Mouse (Mus musculus): ENCODE measurements around the gene Dpp8. TPM values are rescaled to one million over a fixed set of nuclear protein-coding genes. Genes with fewer than 3 reads are reported as not detected.
"Not testable (repeated sequence)": the region's sequence is repeated elsewhere in the genome, so short reads cannot be mapped to it uniquely, and the experiment has no call there.

Dpp8 gene
- polyA plus RNA-seq, 1 experiment from 2014 or later = 35.0 TPM

- no peaks in the 10 kb centered on the region for H3K36me3 ChIP-seq
- no peaks in the 10 kb centered on the region for H3K9me3 ChIP-seq (replicated peaks)
- no peaks in the 10 kb centered on the region for H3K27me3 ChIP-seq
- H3K4me1 ChIP-seq = peaks cover 34% of the 10 kb centered on the region
- H3K27ac ChIP-seq (replicated peaks) = no peak overlapping the region
- no peak for ATAC-seq (ENCODE audit: insufficient number of reproducible peaks, low FRiP score, low TSS enrichment, low read depth)
- WGBS = 78% methylated on average over 4 of the region's 4 CpGs
- no peak overlapping the region for H3K9ac ChIP-seq
- no peak overlapping the region for H3K4me3 ChIP-seq (replicated peaks)
- H3K4me2 ChIP-seq (replicated peaks) = no peak overlapping the region
Observed at GRCm38 (mm10) chr9:65022580-65023135, 9.6 kb upstream of the Dpp8 start.

DNA sequence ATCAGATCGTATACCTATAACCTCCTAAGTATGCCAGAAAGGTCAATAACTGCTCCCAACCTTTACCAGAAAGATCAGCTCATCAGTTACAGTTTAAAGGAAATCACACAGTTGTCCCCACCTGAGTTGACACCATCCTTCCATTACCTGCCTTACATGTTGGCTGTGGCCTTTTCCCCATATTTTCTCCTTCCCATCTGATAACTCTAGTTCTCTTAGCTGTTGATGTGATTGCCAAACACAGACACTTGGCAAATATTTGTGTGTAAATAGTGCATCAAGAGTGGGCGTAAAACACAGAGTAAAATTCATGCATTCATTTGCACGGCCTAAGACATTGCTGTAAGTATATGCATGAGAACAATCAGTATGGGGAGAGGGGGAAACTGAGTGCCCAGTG lies 8.8 kb upstream of the Dpp8 start:
- WGBS = 94% methylated on average over 3 of the region's 3 CpGs
- Histone ChIP-seq H3K9ac (no peak overlapping the region), H3K27me3 (no peaks in the 10 kb centered on the region), H3K4me3 (replicated peaks) (no peak overlapping the region), H3K27ac (replicated peaks) (no peak overlapping the region), H3K9me3 (replicated peaks) (no peaks in the 10 kb centered on the region), H3K4me1 (peaks cover 28% of the 10 kb centered on the region), H3K36me3 (no peaks in the 10 kb centered on the region), H3K4me2 (replicated peaks) (no peak overlapping the region)
- no peak for ATAC-seq (ENCODE audit: insufficient number of reproducible peaks, low FRiP score, low TSS enrichment, low read depth)

GRCm38 (mm10) chr9:65027241-65027640 lies 5.0 kb upstream of the Dpp8 start:
- Histone ChIP-seq H3K4me1 (0 out of 2 replicates have a peak, but pooled peaks cover 4% of the 10 kb centered on the region), H3K27ac (replicated peaks) (no peak overlapping the region), H3K9ac (no peak overlapping the region), H3K27me3 (no peaks in the 10 kb centered on the region), H3K36me3 (no peaks in the 10 kb centered on the region), H3K9me3 (replicated peaks) (no peaks in the 10 kb centered on the region), H3K4me3 (replicated peaks) (no peak overlapping the region), H3K4me2 (replicated peaks) (no peak overlapping the region)
- WGBS = 72% methylated on average over 7 of the region's 7 CpGs
- no peak for ATAC-seq (ENCODE audit: insufficient number of reproducible peaks, low FRiP score, low TSS enrichment, low read depth)

GRCm38 (mm10) chr9:65028313-65028712 lies 3.9 kb upstream of the Dpp8 start:
- no peak for ATAC-seq (ENCODE audit: insufficient number of reproducible peaks, low FRiP score, low TSS enrichment, low read depth)
- Histone ChIP-seq H3K27me3 (no peaks in the 10 kb centered on the region), H3K9ac (no peak overlapping the region), H3K4me1 (peaks cover 7% of the 10 kb centered on the region), H3K27ac (replicated peaks) (no peak overlapping the region), H3K4me2 (replicated peaks) (no peak overlapping the region), H3K4me3 (replicated peaks) (no peak overlapping the region), H3K36me3 (no peaks in the 10 kb centered on the region), H3K9me3 (replicated peaks) (no peaks in the 10 kb centered on the region)
- WGBS = 82% methylated on average over 5 of the region's 5 CpGs

DNA sequence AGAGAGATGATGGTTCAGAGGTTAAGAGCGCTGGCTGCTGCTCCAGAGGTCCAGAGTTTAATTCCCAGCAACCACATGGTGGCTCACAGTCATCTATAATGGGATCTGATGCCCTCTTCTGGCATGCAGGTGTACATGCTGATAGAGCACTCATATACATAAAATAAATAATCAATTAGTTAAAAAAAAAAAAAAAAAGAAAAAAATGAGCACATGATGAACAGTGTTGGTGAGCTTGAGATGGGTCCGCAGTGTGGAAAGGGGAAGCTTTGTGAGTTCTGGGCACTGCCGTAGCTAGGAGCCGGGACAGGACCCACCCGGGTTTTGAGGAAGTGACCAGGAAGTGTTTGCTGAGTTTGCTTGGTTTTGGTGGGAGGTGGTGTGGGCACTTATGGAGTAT lies 859 bp upstream of the Dpp8 start:
- H3K27me3 ChIP-seq; H3K4me2 ChIP-seq (replicated peaks); H3K4me3 ChIP-seq (replicated peaks); H3K36me3 ChIP-seq; H3K9ac ChIP-seq; H3K9me3 ChIP-seq (replicated peaks); ATAC-seq (ENCODE audit: insufficient number of reproducible peaks, low FRiP score, low TSS enrichment, low read depth); H3K27ac ChIP-seq (replicated peaks): not testable (repeated sequence)
- WGBS = 68% methylated on average over 5 of the region's 5 CpGs
- peaks cover 11% of the 10 kb centered on the region for H3K4me1 ChIP-seq

DNA sequence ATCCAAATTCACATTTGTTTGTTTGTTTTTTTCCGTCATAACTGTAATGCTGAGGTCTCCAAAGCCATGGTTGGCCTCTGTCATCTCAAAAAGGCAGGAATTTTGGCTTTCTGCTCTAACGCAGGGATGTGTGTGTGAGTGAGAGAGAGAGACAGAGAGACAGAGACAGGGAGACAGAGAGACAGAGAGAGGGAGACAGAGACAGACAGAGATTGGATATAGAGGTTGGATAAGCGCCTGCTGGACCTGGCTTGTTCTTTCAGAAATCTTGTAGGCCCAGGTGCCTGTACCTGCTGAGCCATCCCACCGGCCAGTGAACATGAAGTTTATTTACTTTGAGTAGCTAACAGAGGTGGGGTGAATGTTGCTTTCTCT lies 333 bp upstream of the Dpp8 start:
- peaks cover 11% of the 10 kb centered on the region for H3K4me1 ChIP-seq
- H3K36me3 ChIP-seq = peaks cover 4% of the 10 kb centered on the region; the same call in 1 of the 2 replicates
- WGBS = 32% methylated on average over 4 of the region's 4 CpGs
- H3K4me2 ChIP-seq (replicated peaks) = peak overlapping the region; percentile 83
- no peak for ATAC-seq (ENCODE audit: insufficient number of reproducible peaks, low FRiP score, low TSS enrichment, low read depth)
- H3K9ac ChIP-seq = no peak overlapping the region
- H3K27me3 ChIP-seq = no peaks in the 10 kb centered on the region
- H3K4me3 ChIP-seq (replicated peaks) = peak overlapping the region; percentile 97
- no peak overlapping the region for H3K27ac ChIP-seq (replicated peaks)
- no peaks in the 10 kb centered on the region for H3K9me3 ChIP-seq (replicated peaks)

GRCm38 (mm10) chr9:65036456-65036855 lies 4.2 kb downstream of the Dpp8 start:
- Histone ChIP-seq H3K9ac (no peak overlapping the region), H3K4me3 (replicated peaks) (no peak overlapping the region), H3K9me3 (replicated peaks) (no peaks in the 10 kb centered on the region), H3K27ac (replicated peaks) (no peak overlapping the region), H3K36me3 (peaks cover 39% of the 10 kb centered on the region), H3K4me1 (peaks cover 11% of the 10 kb centered on the region), H3K27me3 (no peaks in the 10 kb centered on the region), H3K4me2 (replicated peaks) (no peak overlapping the region)
- no peak for ATAC-seq (ENCODE audit: insufficient number of reproducible peaks, low FRiP score, low TSS enrichment, low read depth)
- 75% methylated on average over 1 of the region's 1 CpGs for WGBS

DNA sequence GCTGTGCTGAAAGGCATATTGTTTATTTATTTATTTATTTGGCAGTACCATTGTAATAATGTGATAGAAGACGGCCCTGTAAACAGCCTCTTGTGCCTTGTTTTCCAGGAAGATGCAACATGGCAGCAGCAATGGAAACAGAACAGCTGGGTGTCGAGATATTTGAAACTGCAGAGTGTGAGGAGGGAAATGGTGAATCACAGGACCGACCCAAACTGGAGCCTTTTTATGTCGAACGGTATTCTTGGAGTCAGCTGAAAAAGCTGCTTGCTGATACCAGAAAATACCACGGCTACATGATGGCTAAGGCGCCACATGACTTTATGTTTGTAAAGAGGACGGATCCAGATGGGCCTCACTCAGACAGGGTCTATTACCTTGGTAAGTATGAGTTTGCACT lies 4.6 kb downstream of the Dpp8 start:
- Histone ChIP-seq H3K4me1 (peaks cover 10% of the 10 kb centered on the region), H3K4me2 (replicated peaks) (no peak overlapping the region), H3K36me3 (peaks cover 42% of the 10 kb centered on the region), H3K9me3 (replicated peaks) (no peaks in the 10 kb centered on the region), H3K9ac (no peak overlapping the region), H3K4me3 (replicated peaks) (no peak overlapping the region), H3K27me3 (no peaks in the 10 kb centered on the region), H3K27ac (replicated peaks) (peak overlapping the region; percentile 44; the same call in 1 of the 2 replicates)
- WGBS = 83% methylated on average over 8 of the region's 8 CpGs
- ATAC-seq (ENCODE audit: insufficient number of reproducible peaks, low FRiP score, low TSS enrichment, low read depth) = no peak

- Histone ChIP-seq H3K27ac (replicated peaks) (no peak overlapping the region), H3K27me3 (no peaks in the 10 kb centered on the region), H3K9ac (no peak overlapping the region), H3K4me1 (no peaks in the 10 kb centered on the region), H3K36me3 (peaks cover 71% of the 10 kb centered on the region), H3K9me3 (replicated peaks) (no peaks in the 10 kb centered on the region), H3K4me2 (replicated peaks) (no peak overlapping the region), H3K4me3 (replicated peaks) (no peak overlapping the region)
- WGBS = 97% methylated on average over 5 of the region's 5 CpGs
- ATAC-seq (ENCODE audit: insufficient number of reproducible peaks, low FRiP score, low TSS enrichment, low read depth) = no peak
Observed at GRCm38 (mm10) chr9:65041430-65041829, 9.2 kb downstream of the Dpp8 start.

- Histone ChIP-seq H3K36me3 (peaks cover 82% of the 10 kb centered on the region), H3K9me3 (replicated peaks) (no peaks in the 10 kb centered on the region), H3K4me1 (no peaks in the 10 kb centered on the region), H3K4me2 (replicated peaks) (no peak overlapping the region), H3K9ac (no peak overlapping the region), H3K27ac (replicated peaks) (no peak overlapping the region), H3K4me3 (replicated peaks) (no peak overlapping the region), H3K27me3 (no peaks in the 10 kb centered on the region)
- 96% methylated on average over 1 of the region's 1 CpGs for WGBS
- no peak for ATAC-seq (ENCODE audit: insufficient number of reproducible peaks, low FRiP score, low TSS enrichment, low read depth)
Observed at GRCm38 (mm10) chr9:65046993-65047392, 14.8 kb downstream of the Dpp8 start.

DNA sequence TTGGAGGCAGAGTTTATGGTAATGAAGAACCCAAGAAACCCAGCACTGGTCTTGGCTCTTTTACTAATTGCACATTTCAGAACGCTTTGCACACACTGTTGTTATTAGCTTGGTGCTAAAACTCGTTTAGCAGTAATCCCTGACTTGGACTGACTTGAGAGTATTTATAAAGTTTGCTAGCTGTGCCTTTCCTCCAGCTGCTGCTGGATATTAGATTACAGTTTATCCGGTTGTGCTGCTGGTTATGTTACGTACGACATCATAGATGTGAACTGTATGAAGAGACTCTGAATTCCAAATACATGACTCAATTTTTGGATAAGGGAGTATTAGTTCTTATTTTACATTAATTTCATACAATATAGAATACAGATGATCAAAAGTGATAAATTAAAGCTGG lies 17.2 kb downstream of the Dpp8 start:
- Histone ChIP-seq H3K4me2 (replicated peaks) (no peak overlapping the region), H3K4me3 (replicated peaks) (no peak overlapping the region), H3K27me3 (no peaks in the 10 kb centered on the region), H3K36me3 (peaks cover 82% of the 10 kb centered on the region), H3K4me1 (no peaks in the 10 kb centered on the region), H3K9ac (no peak overlapping the region), H3K27ac (replicated peaks) (no peak overlapping the region), H3K9me3 (replicated peaks) (no peaks in the 10 kb centered on the region)
- 63% methylated on average over 5 of the region's 5 CpGs for WGBS
- no peak for ATAC-seq (ENCODE audit: insufficient number of reproducible peaks, low FRiP score, low TSS enrichment, low read depth)

DNA sequence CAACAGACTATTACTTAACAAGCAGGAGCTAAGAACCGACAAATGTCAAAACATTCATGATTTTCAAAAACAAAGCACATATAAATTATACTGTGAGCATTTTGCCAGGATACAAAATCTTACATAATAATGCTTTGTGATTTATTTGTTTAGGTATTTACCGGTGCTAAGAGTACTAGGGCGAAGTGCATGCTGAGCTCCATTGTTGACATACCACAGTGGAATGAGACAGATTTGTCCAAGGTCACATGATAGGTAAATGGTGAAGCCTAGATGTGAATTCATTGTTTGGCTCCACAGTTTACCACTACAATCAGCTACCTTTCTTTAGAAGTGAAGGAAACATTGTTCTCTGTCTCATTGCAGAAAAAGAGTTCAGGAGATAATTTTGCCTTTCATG lies 18.8 kb downstream of the Dpp8 start:
- Histone ChIP-seq H3K27ac (replicated peaks) (no peak overlapping the region), H3K4me2 (replicated peaks) (no peak overlapping the region), H3K4me3 (replicated peaks) (no peak overlapping the region), H3K27me3 (no peaks in the 10 kb centered on the region), H3K9me3 (replicated peaks) (no peaks in the 10 kb centered on the region), H3K4me1 (no peaks in the 10 kb centered on the region), H3K9ac (no peak overlapping the region), H3K36me3 (peaks cover 76% of the 10 kb centered on the region)
- ATAC-seq (ENCODE audit: insufficient number of reproducible peaks, low FRiP score, low TSS enrichment, low read depth) = no peak
- 93% methylated on average over 3 of the region's 3 CpGs for WGBS

Data from embryonic facial prominence, embryonic 15.5 days (tissue).